Mouse (Mus musculus) frontal cortex, adult (tissue): ENCODE measurements at regions not wholly inside any gene's neighbourhood (a gene's known extent, or its start where the extent isn't known, plus 50 kb on each side); places are given as distances from the start of the nearest gene placed in this dataset.
A peak's percentile ranks its signal among the peaks of the same experiment; 100 is the strongest.

Experiments used
- ATAC-seq: cut with Nextera tagmentation; 2 replicates; pipeline ENCODE4 v1.9.2; 2017; ENCODE audit warnings: mild to moderate bottlenecking, moderate library complexity, mixed read lengths; ENCODE audit not compliant: low TSS enrichment

DNA sequence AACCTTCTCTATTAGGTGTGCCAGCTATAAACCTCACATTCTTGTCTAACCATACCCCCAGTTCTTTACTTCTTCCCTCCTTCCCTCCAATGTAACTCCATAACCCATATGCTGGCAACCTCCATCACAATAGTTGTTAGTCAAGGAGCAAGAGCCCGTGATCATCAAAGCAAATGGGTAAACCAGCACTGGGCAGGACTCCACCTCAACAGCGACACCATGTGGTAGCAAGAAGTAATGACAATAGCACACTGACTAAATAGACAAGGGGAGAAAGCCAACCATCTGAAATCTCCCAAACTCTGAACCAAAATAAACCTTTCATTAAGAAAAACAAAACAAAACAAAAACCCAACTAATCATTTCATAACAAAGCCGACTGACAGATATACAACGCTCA is 297.8 kb downstream of the Psat1 start:
- ATAC-seq = peak; percentile 55

DNA sequence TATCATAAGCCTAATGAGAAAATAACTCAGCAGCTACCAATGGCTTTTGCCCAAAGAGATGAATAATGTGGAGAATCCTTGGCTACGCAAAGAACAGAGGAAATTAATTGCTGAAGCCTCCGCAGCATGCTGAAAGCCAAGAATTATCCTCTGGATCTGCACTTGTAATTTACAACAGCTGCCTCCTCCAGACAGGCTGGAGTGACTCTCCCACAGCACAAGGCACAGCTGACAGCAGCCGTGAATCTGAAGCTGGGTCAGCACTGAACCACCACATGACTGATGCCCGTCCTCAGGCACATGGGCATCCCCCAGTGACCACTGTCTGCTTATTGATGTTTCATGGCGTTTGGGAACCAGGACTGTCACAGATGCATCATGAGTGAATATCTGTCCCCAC is 299.8 kb downstream of the Psat1 start:
- ATAC-seq = peak; percentile 55

GRCm38 (mm10) chr19:15644786-15645185 is 302.4 kb downstream of the Psat1 start:
- ATAC-seq = peak; percentile 72

DNA sequence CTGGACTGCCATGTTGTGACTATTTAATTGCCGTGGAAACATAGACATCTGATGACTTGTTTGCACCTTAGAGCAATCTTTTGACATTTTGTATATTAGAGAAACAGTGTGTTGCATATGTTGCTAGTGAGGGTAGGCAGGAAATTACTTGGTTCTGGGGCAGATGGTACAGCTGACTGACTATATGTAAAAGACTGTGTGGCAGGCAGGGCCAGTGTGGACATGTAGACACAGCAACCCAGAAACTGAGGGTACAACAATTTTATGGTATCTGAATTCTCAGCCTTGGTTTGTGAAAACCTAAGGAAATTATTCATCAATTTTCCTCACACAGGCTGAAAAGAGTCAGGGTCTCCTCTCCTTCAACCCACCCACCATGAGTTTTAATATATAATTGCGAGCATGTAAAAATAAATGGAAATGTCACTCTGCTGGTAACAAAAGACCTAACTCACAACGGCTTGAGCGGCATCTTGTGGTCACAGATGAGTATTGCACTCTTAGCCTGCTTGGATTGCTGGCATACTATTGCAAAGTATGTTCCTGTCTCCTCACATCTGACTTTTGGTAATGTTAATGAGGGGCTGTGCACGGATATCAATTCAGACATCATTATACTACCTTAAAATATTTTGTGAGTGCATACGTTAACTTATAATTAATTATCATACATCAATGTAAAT is 329.8 kb downstream of the Psat1 start:
- ATAC-seq = peak; percentile 76

GRCm38 (mm10) chr19:15614648-15615561 is 332.2 kb downstream of the Psat1 start:
- peak; percentile 41; the same call in 1 of the 2 replicates for ATAC-seq

- peak; percentile 73 for ATAC-seq
Observed at GRCm38 (mm10) chr19:15611137-15611758, 335.9 kb downstream of the Psat1 start.

DNA sequence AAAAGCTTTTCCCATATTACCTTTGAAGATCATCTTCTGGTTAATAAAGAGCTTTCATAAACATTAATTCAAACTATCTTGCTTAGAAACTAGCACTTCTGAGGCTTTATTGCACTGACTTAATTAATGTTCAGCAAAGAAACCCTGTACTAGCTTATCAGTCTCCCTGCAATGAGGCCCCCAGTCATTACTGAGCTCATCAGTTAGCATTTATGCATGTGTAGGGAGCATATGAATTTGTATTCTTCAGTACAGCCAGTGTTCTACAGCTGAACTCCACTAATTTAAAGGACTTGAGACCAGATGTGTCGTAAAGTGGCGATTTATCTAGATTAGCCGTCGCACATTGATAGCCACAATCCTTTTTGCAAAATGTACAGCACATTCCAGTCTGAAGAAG is 340.7 kb downstream of the Psat1 start:
- no peak for ATAC-seq

DNA sequence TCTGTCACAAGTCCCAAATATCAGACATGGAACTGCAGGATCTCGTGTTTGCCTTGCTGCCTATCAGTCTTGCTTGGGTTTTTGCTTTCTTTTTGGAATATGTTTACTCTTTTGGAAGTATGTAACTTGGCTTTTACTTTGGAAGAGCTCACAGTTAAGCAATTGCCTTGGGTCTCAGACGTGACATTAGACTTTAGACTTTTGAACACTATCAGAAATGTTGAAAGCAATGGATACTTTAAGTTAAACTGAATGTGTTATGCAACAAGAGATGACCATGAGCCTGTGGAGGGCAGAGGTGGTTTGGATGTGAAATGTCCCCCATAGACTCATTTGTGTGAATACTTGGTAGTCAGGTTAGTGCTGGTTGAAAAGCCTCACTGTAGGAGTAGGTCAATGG is 354.3 kb downstream of the Psat1 start:
- ATAC-seq = no peak

GRCm38 (mm10) chr19:15583782-15584693 is 363.1 kb downstream of the Psat1 start:
- no peak for ATAC-seq

- no peak for ATAC-seq
Observed at GRCm38 (mm10) chr19:15583106-15583781, 363.9 kb downstream of the Psat1 start.

DNA sequence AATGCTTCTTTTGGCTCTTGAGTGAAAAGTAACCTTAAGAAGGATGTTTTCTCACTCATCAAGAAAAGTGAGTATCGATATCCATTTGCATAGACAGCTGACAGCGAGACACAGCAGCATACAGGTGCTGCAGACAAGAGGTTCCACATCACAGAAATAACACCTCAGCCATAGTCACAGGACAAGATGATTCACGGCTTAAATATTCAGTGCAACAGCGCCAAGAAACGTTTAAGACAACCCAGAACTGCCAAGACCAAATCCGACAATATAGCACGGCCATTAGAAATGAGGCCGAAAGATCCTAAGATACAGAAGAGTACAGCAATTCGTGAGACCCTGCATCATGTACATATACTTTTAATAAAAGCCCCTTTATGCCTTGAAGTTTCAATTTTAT is 375.9 kb downstream of the Psat1 start:
- ATAC-seq = no peak

DNA sequence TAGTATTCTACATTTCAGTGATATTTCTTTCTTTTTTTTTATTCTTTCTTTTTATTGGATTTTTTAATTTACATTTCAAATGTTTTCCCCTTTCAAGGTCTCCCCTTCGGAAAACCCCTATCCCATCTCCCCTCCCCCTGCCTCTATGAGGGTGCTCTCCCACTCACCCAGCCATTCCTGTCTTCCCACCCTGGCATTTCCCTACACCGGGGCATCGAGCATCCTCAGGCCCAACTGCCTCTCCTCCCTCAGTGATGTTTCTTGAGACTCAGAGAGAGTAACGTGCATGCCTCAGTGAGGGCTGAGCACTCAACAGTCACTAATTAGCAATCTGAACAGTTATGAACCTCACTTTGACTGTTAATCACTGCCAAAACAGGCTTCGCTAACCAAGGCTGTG is 385.6 kb downstream of the Psat1 start:
- ATAC-seq = no peak

DNA sequence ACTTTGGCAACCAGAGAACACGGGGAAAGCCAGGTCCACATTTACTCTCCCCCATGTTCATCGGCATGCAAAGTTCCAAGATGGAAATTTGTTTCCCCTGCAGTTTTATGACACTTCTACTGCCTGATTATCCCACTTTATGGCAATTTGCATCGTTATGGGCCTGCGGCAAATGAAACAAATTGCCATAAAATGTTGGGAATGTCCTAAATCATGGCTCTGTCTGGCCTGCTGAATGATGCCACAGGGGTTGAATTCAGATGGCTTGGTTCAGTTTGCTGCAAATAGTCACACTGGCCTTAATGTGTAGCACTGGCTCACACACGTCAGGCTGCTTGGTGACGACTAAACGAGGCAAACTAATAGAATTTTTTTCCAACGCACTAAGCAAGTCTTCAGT is 393.2 kb downstream of the Psat1 start:
- no peak for ATAC-seq

GRCm38 (mm10) chr19:15517853-15518252 is 429.3 kb downstream of the Psat1 start:
- no peak for ATAC-seq

GRCm38 (mm10) chr19:15516566-15517305 is 430.4 kb downstream of the Psat1 start:
- peak; percentile 74 for ATAC-seq

GRCm38 (mm10) chr19:15513197-15513596 is 433.9 kb downstream of the Psat1 start:
- ATAC-seq = peak; percentile 10; the same call in 1 of the 2 replicates

GRCm38 (mm10) chr19:15510395-15510794 is 436.7 kb downstream of the Psat1 start:
- ATAC-seq = peak; percentile 75

DNA sequence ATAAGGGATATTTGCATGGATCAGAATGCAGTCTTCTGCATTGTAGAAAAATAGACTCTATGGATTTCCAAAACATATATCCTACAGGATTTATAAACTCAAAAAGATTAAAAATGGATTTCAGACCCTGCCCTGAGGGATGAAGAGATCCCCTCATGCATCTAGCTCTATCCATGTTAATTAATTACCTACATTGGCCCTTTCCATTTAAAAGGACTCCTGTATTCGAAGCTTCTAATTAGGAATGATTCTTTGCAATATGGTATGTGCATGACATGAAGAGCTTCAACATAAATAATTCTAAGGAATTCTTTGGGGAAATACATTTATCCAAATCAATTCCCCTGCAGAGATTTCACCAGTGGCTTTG is 444.2 kb downstream of the Psat1 start:
- no peak for ATAC-seq

DNA sequence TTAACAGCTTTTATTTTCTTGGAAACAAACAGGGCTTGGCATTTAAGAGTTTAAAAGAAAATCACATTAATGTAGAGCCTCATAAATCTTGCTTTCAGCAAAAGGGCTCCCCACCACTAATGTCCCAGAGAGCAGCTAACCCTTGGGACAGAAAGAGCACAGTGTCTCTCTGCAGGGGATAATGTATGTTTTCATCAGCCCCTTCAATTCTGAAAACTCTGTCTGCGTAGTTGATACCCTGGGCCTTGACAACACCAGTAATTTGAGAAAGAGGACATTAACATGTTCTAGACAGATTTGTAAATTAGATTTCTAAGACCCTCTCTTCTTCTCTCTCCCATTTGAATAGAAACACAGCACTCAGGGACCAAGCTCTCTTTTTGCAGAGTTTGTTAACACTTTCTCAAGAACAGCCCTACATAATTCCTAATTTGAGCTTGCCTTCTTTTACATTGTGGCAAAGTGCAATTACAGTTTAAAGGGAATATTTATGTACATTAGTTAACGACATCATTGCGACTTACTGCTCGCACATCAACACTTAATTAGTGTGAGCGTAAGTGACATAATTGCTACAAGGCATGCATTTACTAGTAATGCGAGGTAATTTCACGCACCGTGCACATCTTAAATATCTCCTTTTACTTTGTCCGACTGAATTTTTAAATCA is 444.7 kb downstream of the Psat1 start:
- ATAC-seq = no peak

- no peak for ATAC-seq
Observed at GRCm38 (mm10) chr19:15495532-15495931, 451.6 kb downstream of the Psat1 start.
